Mouse (Mus musculus) lung, adult 2 months (tissue): ENCODE results near the gene Celsr2.

Experiments
- CTCF ChIP-seq: fragments of 200-500 bp; IDR thresholded peaks from 2 replicates; pipeline ENCODE4 v1.5.1; 2011; ENCODE audit warnings: mild to moderate bottlenecking, low read length, control low read depth; ENCODE audit not compliant: insufficient read depth
- POLR2A ChIP-seq: fragments of 200-500 bp; IDR thresholded peaks from 2 replicates; pipeline ENCODE4 v1.6.1; 2011; ENCODE audit warnings: low read depth, mild to moderate bottlenecking, control low read depth, low read length, borderline replicate concordance; ENCODE audit errors: extremely low read depth

DNA sequence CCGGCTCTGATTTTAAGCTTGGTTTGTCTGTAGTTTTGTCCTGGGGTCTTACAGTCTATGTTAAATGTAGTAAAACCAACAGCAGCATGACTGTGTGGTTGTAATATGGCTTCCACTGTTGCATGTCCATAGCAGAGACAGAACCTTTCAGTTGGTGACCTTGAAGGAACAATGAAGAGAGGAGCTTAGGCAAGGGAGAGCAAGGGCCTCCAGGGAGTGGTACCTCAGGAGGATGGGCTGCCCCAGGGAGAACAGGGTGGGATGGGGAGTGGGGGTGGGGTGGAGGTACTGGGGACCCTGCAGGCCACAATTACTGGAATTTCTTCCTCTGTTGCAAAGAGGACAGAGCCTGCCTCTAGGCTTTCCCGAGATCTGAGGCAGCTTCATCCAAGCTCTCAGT, 36.6 kb upstream of the Celsr2 start:
- TF ChIP-seq CTCF (no peak), POLR2A (no peak)
